Mouse (Mus musculus): Measurements from ENCODE around the gene Dppa3. TPM values are rescaled to one million over a fixed set of nuclear protein-coding genes. Genes with fewer than 3 reads are reported as not detected.

Gene Dppa3
- polyA plus RNA-seq, 1 experiment, result 217 TPM

DNA sequence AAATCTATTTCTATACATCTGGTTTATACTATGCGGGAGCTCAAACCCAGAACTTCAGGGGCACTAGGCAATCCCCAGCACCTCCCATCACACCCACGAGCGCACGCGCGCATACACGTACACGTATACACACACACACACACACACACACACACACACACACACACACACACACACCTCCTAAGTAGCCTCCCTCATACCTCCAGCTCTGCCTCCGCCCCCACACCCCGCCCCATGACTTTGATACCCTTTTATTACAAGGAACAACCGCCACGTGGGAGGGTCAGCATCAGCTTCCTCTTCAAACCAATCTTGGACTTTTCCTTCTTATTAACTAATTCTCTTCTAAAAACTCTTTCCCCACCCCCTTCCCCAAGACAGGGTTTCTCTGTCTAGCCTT is 18.5 kb upstream of the Dppa3 start:
- Histone ChIP-seq H3K9ac (ENCODE audit: low read depth, poor library complexity, severe bottlenecking) (peak overlapping the region; percentile 87), H3K9me3 (replicated peaks; ENCODE audit: control insufficient read depth, insufficient read depth, low read length, poor library complexity, severe bottlenecking) (no peaks in the 10 kb centered on the region), H3K4me1 (ENCODE audit: control insufficient read depth, insufficient read depth, low read length) (peaks cover 2% of the 10 kb centered on the region), H3K27ac (ENCODE audit: insufficient read depth, low read length) (peak overlapping the region; percentile 98), H3K4me3 (ENCODE audit: low read depth, low read length) (peak overlapping the region; percentile 65), H3K27me3 (ENCODE audit: control insufficient read depth, insufficient read depth, low read length, poor library complexity, severe bottlenecking) (no peaks in the 10 kb centered on the region), H3K36me3 (ENCODE audit: control insufficient read depth, insufficient read depth, low read length, poor library complexity, severe bottlenecking) (peaks cover 9% of the 10 kb centered on the region)
- no peak for TF ChIP-seq CTCF (IDR thresholded peaks at IDR 0.05; ENCODE audit: low read depth, low read length)
- TF ChIP-seq EP300 (IDR thresholded peaks at IDR 0.05; ENCODE audit: insufficient read depth, low read depth, low read length), result peak; percentile 85; the same call in 1 of the 2 replicates
- TF ChIP-seq POLR2A (IDR thresholded peaks at IDR 0.05; ENCODE audit: insufficient read depth, low read length), result no peak

DNA sequence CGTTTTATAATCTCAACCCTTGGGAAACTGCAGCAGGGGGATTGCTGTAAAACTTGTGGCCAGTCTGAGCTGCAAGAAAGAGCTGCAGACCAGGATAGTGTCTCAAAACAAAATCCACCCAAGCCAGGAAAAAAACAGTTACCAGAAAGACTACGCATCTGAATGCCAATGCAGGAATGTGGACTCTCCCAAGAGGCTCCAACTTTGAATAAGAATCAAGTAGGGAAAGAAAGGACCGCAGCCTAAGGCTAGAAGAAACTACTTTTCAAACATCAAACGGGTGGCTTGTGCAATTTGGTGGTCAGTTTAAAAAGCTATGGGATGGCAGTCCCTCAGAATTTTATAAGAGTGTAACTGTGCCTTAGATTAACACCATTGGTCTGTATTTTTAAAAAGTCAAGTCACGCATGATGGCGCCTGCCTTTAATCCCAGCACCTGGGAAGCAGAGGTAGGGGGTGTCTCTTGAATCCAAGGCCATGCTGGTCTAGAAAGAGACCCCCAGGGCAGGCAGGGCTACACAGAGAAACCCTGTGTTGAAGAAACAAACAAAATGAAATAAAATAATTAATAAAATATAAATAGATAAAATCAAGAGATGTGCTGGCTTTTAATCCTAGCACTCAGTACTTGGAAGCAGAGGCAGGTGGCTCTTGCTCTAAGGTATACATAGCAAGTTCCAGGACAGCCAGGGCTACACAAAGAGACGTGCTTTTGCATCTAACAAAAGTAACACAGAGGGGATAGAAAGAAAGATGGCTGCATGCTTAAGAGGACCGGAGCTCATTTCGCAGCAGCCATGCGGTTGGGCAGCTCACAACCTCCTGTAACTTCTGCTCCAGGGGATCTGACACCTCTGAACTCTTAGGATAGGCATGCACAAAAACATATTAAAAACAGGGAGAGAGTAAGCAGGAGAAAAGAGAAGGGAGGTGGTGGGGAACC is 17.5 kb upstream of the Dppa3 start:
- Histone ChIP-seq H3K4me3 (ENCODE audit: low read depth, low read length) (peak overlapping the region; percentile 75), H3K4me1 (ENCODE audit: control insufficient read depth, insufficient read depth, low read length) (peaks cover 2% of the 10 kb centered on the region), H3K27ac (ENCODE audit: insufficient read depth, low read length) (peak overlapping the region; percentile 98), H3K9me3 (replicated peaks; ENCODE audit: control insufficient read depth, insufficient read depth, low read length, poor library complexity, severe bottlenecking) (no peaks in the 10 kb centered on the region), H3K27me3 (ENCODE audit: control insufficient read depth, insufficient read depth, low read length, poor library complexity, severe bottlenecking) (no peaks in the 10 kb centered on the region), H3K9ac (ENCODE audit: low read depth, poor library complexity, severe bottlenecking) (peak overlapping the region; percentile 87), H3K36me3 (ENCODE audit: control insufficient read depth, insufficient read depth, low read length, poor library complexity, severe bottlenecking) (peaks cover 9% of the 10 kb centered on the region)
- TF ChIP-seq EP300 (IDR thresholded peaks at IDR 0.05; ENCODE audit: insufficient read depth, low read depth, low read length) (0 out of 2 replicates have a peak, but pooled peaks have one; percentile 22), CTCF (IDR thresholded peaks at IDR 0.05; ENCODE audit: low read depth, low read length) (no peak)

DNA sequence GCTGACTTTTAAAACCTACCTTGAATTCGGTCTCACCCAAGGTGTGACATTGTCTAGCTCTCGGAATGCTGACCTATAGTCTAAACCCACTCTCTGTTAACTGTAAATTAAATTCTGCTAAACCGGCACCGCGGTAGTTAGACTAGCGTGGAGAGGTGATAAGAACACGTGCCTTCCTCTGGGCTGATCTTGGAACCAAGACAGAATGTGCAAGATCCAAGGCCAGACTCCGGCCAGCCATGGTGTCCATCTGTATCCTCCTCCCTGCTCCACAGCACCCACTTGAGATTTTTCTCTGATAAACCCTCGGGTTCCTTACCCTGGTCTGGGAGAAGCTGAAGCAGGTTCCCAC is 16.9 kb upstream of the Dppa3 start:
- Histone ChIP-seq H3K9me3 (replicated peaks; ENCODE audit: control insufficient read depth, insufficient read depth, low read length, poor library complexity, severe bottlenecking) (no peaks in the 10 kb centered on the region), H3K4me1 (ENCODE audit: control insufficient read depth, insufficient read depth, low read length) (peaks cover 2% of the 10 kb centered on the region), H3K4me3 (ENCODE audit: low read depth, low read length) (peak overlapping the region; percentile 75), H3K9ac (ENCODE audit: low read depth, poor library complexity, severe bottlenecking) (peak overlapping the region; percentile 87), H3K36me3 (ENCODE audit: control insufficient read depth, insufficient read depth, low read length, poor library complexity, severe bottlenecking) (peaks cover 9% of the 10 kb centered on the region), H3K27ac (ENCODE audit: insufficient read depth, low read length) (peak overlapping the region; percentile 98), H3K27me3 (ENCODE audit: control insufficient read depth, insufficient read depth, low read length, poor library complexity, severe bottlenecking) (no peaks in the 10 kb centered on the region)
- no peak for TF ChIP-seq EP300 (IDR thresholded peaks at IDR 0.05; ENCODE audit: insufficient read depth, low read depth, low read length)
- no peak for TF ChIP-seq CTCF (IDR thresholded peaks at IDR 0.05; ENCODE audit: low read depth, low read length)
- TF ChIP-seq POLR2A (IDR thresholded peaks at IDR 0.05; ENCODE audit: insufficient read depth, low read length), result no peak

DNA sequence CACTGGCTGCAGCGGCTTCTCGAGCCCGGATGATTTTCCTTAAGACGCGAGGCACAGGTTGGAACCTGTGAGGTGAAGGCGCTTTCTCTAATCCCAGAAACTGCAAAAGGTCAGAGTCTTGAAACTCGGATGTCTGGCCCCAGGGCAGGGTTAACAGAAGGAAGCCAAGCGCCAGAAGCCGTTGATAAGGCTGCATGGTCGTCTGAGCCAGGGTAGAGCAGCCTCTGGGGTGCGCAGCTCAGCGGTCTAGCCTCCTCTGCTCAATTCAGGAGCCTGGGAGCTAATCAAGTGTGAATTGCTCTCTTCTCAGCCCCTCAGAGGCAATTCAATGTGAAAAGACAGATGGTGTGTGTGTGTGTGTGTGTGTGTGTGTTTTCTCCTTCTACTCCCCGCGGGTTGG is 16.4 kb upstream of the Dppa3 start, which contains the start of gene Gdf3:
Gene Gdf3 (minus strand): TSS at position 317 of the 400 bp plus-strand sequence.
- Histone ChIP-seq H3K4me3 (ENCODE audit: low read depth, low read length) (peak within 1 kb of the TSS; percentile 75), H3K27ac (ENCODE audit: insufficient read depth, low read length) (peak within 1 kb of the TSS; percentile 98), H3K36me3 (ENCODE audit: control insufficient read depth, insufficient read depth, low read length, poor library complexity, severe bottlenecking) (peaks cover 9% of the 10 kb centered on the region), H3K9ac (ENCODE audit: low read depth, poor library complexity, severe bottlenecking) (peak within 1 kb of the TSS; percentile 87), H3K4me1 (ENCODE audit: control insufficient read depth, insufficient read depth, low read length) (peaks cover 2% of the 10 kb centered on the region), H3K9me3 (replicated peaks; ENCODE audit: control insufficient read depth, insufficient read depth, low read length, poor library complexity, severe bottlenecking) (no peaks in the 10 kb centered on the region), H3K27me3 (ENCODE audit: control insufficient read depth, insufficient read depth, low read length, poor library complexity, severe bottlenecking) (no peaks in the 10 kb centered on the region)
- TF ChIP-seq EP300 (IDR thresholded peaks at IDR 0.05; ENCODE audit: insufficient read depth, low read depth, low read length) (peak; percentile 82), CTCF (IDR thresholded peaks at IDR 0.05; ENCODE audit: low read depth, low read length) (no peak), POLR2A (IDR thresholded peaks at IDR 0.05; ENCODE audit: insufficient read depth, low read length) (peak; percentile 35)

DNA sequence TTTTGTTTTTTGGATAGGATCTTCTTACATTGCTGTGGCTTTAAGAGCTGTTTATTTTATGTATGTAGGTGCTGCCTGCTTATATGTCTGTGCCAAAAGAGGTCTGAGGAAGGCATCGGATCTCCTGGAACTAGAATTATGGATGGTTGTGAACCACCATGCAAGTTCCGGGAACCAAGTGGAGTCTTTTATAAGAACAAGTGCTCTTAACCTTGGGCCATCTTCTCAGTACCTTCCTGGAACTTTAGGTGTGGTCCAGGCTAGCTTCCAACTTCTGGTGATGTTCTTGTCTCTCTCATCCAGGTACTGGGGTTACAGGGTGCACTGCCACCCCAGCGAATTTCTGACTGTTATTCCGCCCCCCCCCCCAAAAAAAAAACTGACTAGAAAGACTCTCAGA is 13.8 kb upstream of the Dppa3 start:
- Histone ChIP-seq H3K4me1 (ENCODE audit: control insufficient read depth, insufficient read depth, low read length) (peaks cover 2% of the 10 kb centered on the region), H3K9me3 (replicated peaks; ENCODE audit: control insufficient read depth, insufficient read depth, low read length, poor library complexity, severe bottlenecking) (peaks cover 7% of the 10 kb centered on the region; the same call in 1 of the 2 replicates), H3K9ac (ENCODE audit: low read depth, poor library complexity, severe bottlenecking) (no peak overlapping the region), H3K27me3 (ENCODE audit: control insufficient read depth, insufficient read depth, low read length, poor library complexity, severe bottlenecking) (no peaks in the 10 kb centered on the region), H3K36me3 (ENCODE audit: control insufficient read depth, insufficient read depth, low read length, poor library complexity, severe bottlenecking) (no peaks in the 10 kb centered on the region), H3K27ac (ENCODE audit: insufficient read depth, low read length) (no peak overlapping the region), H3K4me3 (ENCODE audit: low read depth, low read length) (no peak overlapping the region)
- TF ChIP-seq POLR2A (IDR thresholded peaks at IDR 0.05; ENCODE audit: insufficient read depth, low read length), result no peak
- TF ChIP-seq CTCF (IDR thresholded peaks at IDR 0.05; ENCODE audit: low read depth, low read length), result no peak
- TF ChIP-seq EP300 (IDR thresholded peaks at IDR 0.05; ENCODE audit: insufficient read depth, low read depth, low read length), result no peak

DNA sequence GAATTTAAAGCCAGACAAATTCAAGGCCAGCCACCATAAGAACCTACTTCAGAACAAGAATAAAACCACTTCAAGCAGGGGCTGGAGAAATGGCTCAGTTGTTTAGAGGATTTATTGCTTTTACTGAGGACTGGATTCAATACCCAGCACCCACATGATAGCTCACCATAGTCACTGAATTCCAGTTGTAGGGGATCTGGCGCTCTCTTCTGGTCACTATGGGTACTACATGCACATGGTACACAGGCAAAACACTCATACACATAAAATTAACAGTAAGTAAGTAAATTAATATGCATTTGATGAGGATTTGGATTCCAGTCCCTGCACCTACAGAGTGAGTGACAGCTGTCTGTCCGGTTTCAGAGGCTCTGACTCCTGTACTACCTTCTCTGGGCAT is 12.2 kb upstream of the Dppa3 start:
- H3K4me3 ChIP-seq (ENCODE audit: low read depth, low read length), result no peak overlapping the region
- no peak for TF ChIP-seq POLR2A (IDR thresholded peaks at IDR 0.05; ENCODE audit: insufficient read depth, low read length)
- TF ChIP-seq CTCF (IDR thresholded peaks at IDR 0.05; ENCODE audit: low read depth, low read length), result no peak
- TF ChIP-seq EP300 (IDR thresholded peaks at IDR 0.05; ENCODE audit: insufficient read depth, low read depth, low read length), result no peak

More for the DNA sequence above, 12.2 kb upstream of the Dppa3 start:
- peaks cover 2% of the 10 kb centered on the region for H3K4me1 ChIP-seq (ENCODE audit: control insufficient read depth, insufficient read depth, low read length)
- H3K9me3 ChIP-seq (replicated peaks; ENCODE audit: control insufficient read depth, insufficient read depth, low read length, poor library complexity, severe bottlenecking), result peaks cover 7% of the 10 kb centered on the region; the same call in 1 of the 2 replicates
- H3K36me3 ChIP-seq (ENCODE audit: control insufficient read depth, insufficient read depth, low read length, poor library complexity, severe bottlenecking), result no peaks in the 10 kb centered on the region
- no peak overlapping the region for H3K27ac ChIP-seq (ENCODE audit: insufficient read depth, low read length)
- H3K9ac ChIP-seq (ENCODE audit: low read depth, poor library complexity, severe bottlenecking), result no peak overlapping the region
- H3K27me3 ChIP-seq (ENCODE audit: control insufficient read depth, insufficient read depth, low read length, poor library complexity, severe bottlenecking), result no peaks in the 10 kb centered on the region
